Mouse (Mus musculus) Patski (cell line): ENCODE measurements around the gene Uap1l1. TPM values are rescaled to one million over a fixed set of nuclear protein-coding genes. Genes with fewer than 3 reads are reported as not detected.

ENCODE experiments used
- ATAC-seq: fragments of 100-300 bp; one replicate; pipeline ENCODE4 v1.8.0; 2021
- CTCF ChIA-PET: fragments of 350-600 bp; sonication (Branson Sonifier 250); formaldehyde crosslinking; loops from one replicate; lab custom pipeline; 2022; ENCODE audit warnings: inconsistent platforms; lab: Charles Lee
- POLR2A ChIA-PET: fragments of 350-600 bp; sonication (Branson Sonifier 250); formaldehyde crosslinking; loops from one replicate; lab custom pipeline; 2022; ENCODE audit warnings: antibody characterized with exemption, inconsistent platforms; lab: Charles Lee
- DNase-seq: peaks from one replicate; pipeline ENCODE4 v3.0.0-alpha.2; 2011; ENCODE audit warnings: low read depth, low spot score
- H3K27me3 ChIP-seq: fragments of 371-371 bp; one replicate; pipeline ENCODE4 v1.5.1; 2021
- CTCF ChIP-seq: fragments of 100-300 bp; IDR thresholded peaks from one replicate; pipeline ENCODE4 v1.5.1; 2021
- in situ Hi-C: fragments of 300-500 bp; cut with MboI; formaldehyde crosslinking; loops from 3 replicates; pipeline ENCODE4 v1.11.1; 2018; ENCODE audit warnings: low pct_unique_long_range_greater_than_20kb, mixed read lengths
- polyA plus RNA-seq: library from polyadenylated mRNA; unstranded; gene quantifications from one replicate; pipeline ENCODE4 v1.2.3, GENCODE M21; 2021

The Uap1l1 gene
- polyA plus RNA-seq, 1 experiment from 2014 or later: 108 TPM

DNA sequence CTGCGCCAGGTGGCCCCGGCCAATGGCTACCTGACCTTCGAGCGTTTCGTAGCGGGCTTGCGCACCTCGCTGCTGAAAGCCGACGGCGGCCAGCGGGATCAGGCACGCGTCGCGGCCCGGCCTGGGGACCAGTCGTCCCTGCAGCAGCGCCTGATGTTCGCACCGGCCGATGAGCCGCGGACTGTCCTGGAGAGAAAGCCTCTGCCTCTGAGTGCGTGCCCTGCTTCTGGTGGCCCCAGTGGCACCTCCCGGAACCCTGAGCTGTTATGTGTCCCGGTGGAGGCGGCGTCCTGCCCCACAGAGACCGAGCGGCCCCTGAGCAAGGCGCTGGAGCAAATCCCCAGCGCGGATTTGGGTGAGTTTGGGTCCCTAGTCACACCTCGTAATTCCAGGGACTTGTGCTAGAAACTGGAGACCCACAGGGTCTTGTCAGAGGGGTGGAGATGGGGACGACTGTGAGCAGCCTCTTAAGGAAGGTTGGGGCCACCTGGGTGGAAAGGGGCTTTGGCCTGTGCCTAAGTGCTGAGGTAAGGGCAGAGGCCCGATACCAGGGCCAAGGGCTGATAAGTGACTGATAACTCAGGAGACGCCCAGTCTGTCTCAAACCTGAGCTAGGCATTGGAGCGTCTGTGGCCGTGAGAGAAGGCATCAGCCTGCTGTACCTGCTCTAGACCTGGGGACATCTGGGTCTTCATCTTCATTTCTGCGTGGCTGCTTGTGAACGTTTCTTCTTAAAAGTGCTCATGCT, 7.3 kb upstream of the Uap1l1 start:
- in situ Hi-C loops: no loop called here
- CTCF ChIA-PET: interaction anchor here (8.7 kb wide), 1 partner anchor 25 kb away, joined by 119 read pairs; the partner anchor contains the start of genes Entpd2 and Npdc1
- H3K27me3 ChIP-seq: no peaks in the 10 kb centered on the region
- DNase-seq (no peak), ATAC-seq (no peak)
- POLR2A ChIA-PET: interaction anchor here (1.2 kb wide), 1 partner anchor 32 kb away, joined by 3 read pairs; no protein-coding TSS in a partner anchor
- no peak for TF ChIP-seq CTCF

DNA sequence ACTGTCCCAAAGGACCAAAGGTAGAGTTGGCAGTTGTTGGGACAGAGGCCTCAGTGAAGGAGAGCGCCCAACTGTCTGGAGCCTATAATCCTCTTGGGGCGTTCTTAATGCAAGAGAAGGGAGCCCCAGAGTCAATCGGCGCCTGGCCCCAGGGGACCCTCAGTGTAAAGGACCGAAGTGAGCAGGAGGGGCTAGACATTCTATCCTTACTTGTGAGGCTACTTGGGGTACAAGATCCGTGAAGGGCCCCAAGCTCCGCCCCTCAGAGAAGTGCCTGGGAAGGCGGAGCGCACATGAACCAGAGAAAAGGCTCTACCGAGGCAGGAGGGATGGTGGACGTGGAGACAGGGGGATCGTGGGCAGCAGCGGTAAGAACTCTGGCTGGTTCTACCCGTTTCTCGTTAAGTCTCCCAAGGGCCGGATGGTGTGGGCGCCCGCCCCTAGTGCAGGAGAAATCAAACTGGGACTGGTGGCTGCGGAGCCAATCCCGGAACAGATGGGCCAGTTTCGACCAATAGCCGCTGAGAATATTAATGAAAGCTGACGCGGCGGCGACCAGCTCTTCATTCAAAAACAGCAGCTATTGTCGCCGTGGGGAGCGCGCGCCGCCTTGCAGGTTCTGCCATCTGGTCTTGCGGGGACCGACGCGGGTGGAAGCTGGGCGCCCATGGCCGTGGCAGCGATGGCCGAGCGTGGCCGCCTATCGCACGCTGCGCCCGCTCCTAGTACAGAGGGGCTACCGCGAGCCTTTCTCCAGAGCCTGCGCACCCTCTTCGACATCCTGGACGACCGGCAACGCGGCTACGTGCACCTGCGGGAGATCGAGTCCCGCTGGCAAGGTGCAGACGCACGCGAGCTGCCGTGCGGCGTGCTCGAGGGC, 6.5 kb upstream of the Uap1l1 start, which contains the start of gene Sapcd2:
TSS of gene Sapcd2 (plus strand) at position 558 of the 880 bp plus-strand sequence.
- ChIA-PET POLR2A (interaction anchor here (1.2 kb wide), 1 partner anchor 32 kb away, joined by 3 read pairs; no protein-coding TSS in a partner anchor), CTCF (interaction anchor here (8.7 kb wide), 1 partner anchor 25 kb away, joined by 119 read pairs; the partner anchor contains the start of genes Entpd2 and Npdc1)
- no peaks in the 10 kb centered on the region for H3K27me3 ChIP-seq
- TF ChIP-seq CTCF: no peak
- DNase-seq: no peak
- in situ Hi-C loops: no loop called here
- ATAC-seq: peak; percentile 88

DNA sequence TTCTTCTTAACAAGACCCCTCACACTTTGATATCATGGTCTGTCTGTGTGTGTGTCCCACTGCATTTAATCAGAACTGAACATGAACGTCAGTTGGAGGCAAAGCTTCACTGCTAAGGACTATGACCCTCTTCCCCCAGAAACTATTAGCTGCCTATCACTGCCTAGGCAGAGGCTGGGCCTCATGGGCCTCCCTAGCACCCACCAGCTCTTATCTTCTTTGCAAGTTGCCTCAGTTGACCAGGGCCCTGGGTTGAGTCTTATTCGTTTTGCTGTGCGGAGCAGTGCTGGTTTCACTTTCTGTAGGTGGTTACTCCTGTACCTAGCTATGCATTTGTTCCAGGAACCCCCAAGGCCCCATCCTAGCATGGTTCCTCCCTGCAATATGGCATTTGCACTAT, 4.5 kb upstream of the Uap1l1 start:
- ChIA-PET POLR2A (no interaction called here), CTCF (interaction anchor here (1.0 kb wide), 1 partner anchor 31 kb away, joined by 3 read pairs; no protein-coding TSS in a partner anchor)
- H3K27me3 ChIP-seq: no peaks in the 10 kb centered on the region
- DNase-seq (no peak), ATAC-seq (no peak)
- in situ Hi-C loops: loop anchor here (5.0 kb wide), 1 partner anchor 32 kb away; no protein-coding TSS in a partner anchor
- no peak for TF ChIP-seq CTCF

DNA sequence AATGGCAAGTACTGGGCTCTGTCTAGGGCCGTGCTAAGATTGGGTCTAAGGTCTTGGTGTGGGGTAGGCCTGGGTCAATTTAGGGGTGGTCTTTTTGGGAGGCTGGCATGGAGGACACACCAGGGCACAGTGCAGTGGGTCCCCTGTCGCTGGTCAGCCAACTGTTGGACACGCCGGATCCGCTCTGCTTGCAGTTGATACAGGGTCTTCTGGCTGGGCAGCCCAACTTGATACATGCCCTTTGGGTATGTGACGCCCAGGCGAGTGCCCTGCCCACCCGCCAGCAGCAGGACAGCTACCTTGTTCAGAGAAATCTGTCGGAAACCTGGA, 756 bp downstream of the Uap1l1 start:
- in situ Hi-C loops: loop anchor here (5.0 kb wide), 1 partner anchor 38 kb away; no protein-coding TSS in a partner anchor
- H3K27me3 ChIP-seq: no peaks in the 10 kb centered on the region
- DNase-seq (no peak), ATAC-seq (no peak)
- TF ChIP-seq CTCF: no peak
- ChIA-PET POLR2A (interaction anchor here (0.8 kb wide), 1 partner anchor 15 kb away, joined by 3 read pairs; no protein-coding TSS in a partner anchor), CTCF (interaction anchor here (0.9 kb wide), 1 partner anchor 29 kb away, joined by 3 read pairs; no protein-coding TSS in a partner anchor)

DNA sequence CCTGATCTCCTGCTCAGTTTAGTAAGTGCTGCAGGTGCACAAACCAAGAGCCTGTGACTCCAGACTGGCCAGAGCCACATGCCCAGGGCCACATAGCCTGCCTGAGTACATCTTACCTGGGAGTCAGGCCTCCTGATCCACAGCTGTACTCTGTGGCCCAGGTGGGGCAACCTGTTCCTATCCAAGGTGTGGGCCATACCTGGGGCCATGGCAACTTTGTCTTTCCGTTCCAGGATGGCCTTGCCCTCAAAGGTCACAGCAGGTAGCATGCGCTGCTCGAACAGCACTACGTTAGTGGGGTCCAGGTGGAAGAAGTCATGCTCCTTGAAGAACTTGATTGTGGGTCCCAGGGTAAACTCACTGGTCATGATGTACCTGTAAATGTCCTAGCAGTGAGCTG, 1.2 kb downstream of the Uap1l1 start:
- in situ Hi-C loops: no loop called here
- TF ChIP-seq CTCF: no peak
- H3K27me3 ChIP-seq: no peaks in the 10 kb centered on the region
- ATAC-seq: no peak
- ChIA-PET POLR2A (no interaction called here), CTCF (interaction anchor here (0.9 kb wide), 1 partner anchor 28 kb away, joined by 3 read pairs; no protein-coding TSS in a partner anchor)
- DNase-seq: no peak

DNA sequence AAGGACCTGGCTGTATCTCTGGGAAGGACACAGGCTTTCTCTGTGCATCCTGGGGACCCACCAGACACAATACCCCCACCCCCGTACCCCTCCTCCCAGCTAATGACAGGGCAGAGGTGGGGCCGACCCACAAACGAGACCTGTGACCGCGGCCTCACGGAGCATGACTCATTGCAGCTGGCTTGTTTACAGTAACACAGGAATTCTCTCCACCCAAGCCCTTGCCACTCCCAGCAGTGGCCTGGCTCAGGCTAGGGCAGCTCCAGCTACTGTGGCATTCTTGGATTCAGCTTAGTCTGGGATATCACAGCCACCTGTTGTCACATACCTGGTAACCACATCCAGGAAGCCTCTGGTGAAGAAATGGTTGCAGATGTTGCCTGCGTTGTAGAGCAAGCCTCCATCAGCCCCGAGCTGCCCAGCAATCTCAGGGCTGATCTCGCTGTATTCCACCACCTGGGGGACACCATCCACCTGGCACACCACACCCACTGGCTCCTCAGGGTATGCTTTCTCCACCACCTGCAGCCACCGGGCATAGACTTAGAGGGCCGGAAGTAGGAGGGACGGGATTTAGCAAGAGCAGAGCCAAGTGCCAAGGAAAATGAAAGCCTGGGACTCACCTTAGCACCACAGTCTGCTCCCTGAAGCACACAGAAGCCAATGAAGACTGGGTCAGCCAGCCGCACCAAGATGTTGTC, 1.9 kb downstream of the Uap1l1 start:
- ATAC-seq (peak; percentile 45), DNase-seq (no peak)
- TF ChIP-seq CTCF: no peak
- in situ Hi-C loops: no loop called here
- H3K27me3 ChIP-seq: no peaks in the 10 kb centered on the region
- ChIA-PET POLR2A (no interaction called here), CTCF (no interaction called here)

DNA sequence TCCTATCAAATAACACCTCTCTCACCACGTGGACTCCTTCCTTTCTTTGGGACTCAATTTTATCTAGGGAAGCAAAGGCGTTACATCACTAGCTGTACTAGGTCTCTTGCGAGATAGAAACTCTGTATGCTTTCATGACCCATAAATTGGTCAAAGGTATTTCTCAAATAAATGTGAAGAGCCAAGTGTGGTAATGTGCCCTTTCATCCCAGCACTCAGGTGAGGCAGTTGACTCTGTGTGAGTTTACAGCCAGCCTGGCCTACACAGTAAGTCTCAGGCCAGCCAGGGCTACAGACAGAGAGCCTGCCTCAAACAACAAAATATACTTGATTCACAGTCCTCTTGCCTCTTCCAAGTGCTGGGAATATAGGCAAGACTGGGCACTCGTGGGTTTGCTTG, 5.6 kb downstream of the Uap1l1 start:
- no peak for TF ChIP-seq CTCF
- no peak for DNase-seq
- ChIA-PET POLR2A (no interaction called here), CTCF (no interaction called here)
- H3K27me3 ChIP-seq: no peaks in the 10 kb centered on the region
- in situ Hi-C loops: no loop called here
- ATAC-seq: no peak

DNA sequence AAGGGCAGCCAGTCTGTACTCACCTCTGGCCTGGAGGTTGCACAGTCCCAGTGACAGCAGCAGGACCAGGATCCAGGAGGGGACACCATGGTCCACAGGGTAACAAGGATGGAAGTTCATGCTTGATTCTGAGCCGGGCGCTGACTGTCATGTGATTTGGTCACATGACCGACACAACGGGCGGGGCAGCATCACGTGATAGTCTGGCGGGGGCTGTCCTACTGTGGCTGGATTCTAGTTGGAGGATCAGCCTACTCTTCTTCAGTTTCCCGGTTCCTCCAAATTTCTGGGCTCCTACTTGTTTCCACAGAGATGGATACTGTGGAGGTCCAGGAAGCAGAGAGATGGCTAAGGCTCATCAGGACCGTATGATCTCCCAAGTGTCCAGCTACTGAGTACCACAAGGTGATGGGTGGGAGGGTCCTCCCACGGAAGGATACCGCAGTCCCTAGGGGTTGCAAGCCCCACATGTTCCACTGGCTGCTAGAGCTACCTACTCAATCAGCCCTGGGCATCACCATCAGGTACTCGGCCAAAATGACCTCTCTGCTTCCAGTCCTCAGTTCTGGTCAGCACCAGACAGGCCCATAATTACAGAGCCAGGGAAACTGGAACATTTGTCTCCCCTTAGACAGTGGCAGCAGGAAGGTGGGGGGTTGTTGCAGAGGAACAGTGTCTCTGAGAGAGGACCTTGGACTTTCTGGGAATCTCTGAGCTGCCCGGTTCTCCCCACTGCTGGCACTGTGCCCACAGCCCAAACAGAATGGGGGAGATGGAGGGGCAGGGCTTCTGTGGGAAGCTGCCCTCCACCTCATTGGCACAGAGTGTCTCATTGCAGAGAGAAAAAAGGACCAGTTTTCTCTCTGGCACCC, 9.0 kb downstream of the Uap1l1 start, which contains the start of gene Dpp7:
TSS of gene Dpp7 (minus strand) at position 152 of the 872 bp plus-strand sequence.
- in situ Hi-C loops: no loop called here
- POLR2A ChIA-PET: no interaction called here
- CTCF ChIA-PET: no interaction called here
- no peak for TF ChIP-seq CTCF
- peak; percentile 18 for ATAC-seq
- no peak for DNase-seq
- no peaks in the 10 kb centered on the region for H3K27me3 ChIP-seq

DNA sequence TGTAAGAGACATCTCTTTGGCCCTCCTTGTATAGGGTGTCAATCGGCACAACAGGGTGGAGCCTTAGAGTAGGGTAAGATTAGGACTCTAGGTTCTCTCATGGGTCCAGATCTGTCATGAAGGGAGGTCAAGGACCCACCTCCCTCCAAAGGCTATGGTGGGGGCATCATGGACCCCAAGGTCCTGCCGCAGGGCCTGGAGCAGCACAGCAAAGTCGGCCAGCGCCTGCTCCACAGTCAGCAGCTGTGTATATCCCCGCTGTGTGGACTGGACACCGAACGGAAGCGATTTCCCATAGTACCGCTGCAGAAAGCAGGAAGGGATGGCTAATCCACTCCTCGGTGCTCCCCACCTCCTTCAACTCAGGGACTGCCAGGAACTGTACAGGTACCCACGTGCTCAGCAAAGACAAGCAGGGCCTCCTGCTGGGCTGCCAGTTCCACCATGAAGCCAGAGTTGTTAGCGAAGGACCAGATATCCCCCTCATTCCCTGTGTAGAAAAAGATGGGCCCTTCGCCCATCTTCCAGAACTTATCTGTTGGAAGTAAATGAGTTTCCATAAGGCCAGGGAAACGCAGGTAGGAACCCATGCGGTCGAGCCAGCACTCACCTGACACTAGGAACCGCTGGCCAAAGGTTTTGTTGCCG, 9.9 kb downstream of the Uap1l1 start:
- ChIA-PET POLR2A (no interaction called here), CTCF (no interaction called here)
- no peak for TF ChIP-seq CTCF
- in situ Hi-C loops: no loop called here
- ATAC-seq: no peak
- no peaks in the 10 kb centered on the region for H3K27me3 ChIP-seq
- DNase-seq: no peak
